Mouse (Mus musculus) mouse trophoblast stem cell (cell line): Measurements from ENCODE around the gene Mrpl42.
"Not testable (repeated sequence)": the region's sequence is repeated elsewhere in the genome, so short reads cannot be mapped to it uniquely, and the experiment has no call there.

Experiments used
- in situ Hi-C, 2 experiments: fragments of 300-500 bp; cut with MseI, MboI; formaldehyde crosslinking; loops; 2 replicates in 1 of 2; 3 replicates in 1 of 2; pipeline ENCODE4 v1.15.1; 2025

The Mrpl42 gene

GRCm38 (mm10) chr10:95501463-95502081 lies at the start of gene Mrpl42:
Gene Mrpl42, minus strand, starts transcription at chr10:95501940.
- in situ Hi-C loops = no loop called here

- in situ Hi-C loops = loop anchor here (5.0 to 25.0 kb wide), 5 partner anchors 304 to 487 kb away; no protein-coding TSS in a partner anchor
These were observed 48.8 kb upstream of the Mrpl42 start for GRCm38 (mm10) chr10:95550506-95550905.

GRCm38 (mm10) chr10:95549080-95549479 lies 47.3 kb upstream of the Mrpl42 start:
- in situ Hi-C loops = not testable (repeated sequence)

GRCm38 (mm10) chr10:95548154-95548826 lies 46.5 kb upstream of the Mrpl42 start:
- in situ Hi-C loops = no loop called here

GRCm38 (mm10) chr10:95546178-95546577 lies 44.4 kb upstream of the Mrpl42 start:
- in situ Hi-C loops = no loop called here

GRCm38 (mm10) chr10:95545051-95545450 lies 43.3 kb upstream of the Mrpl42 start:
- in situ Hi-C loops = no loop called here

GRCm38 (mm10) chr10:95544651-95545050 lies 42.9 kb upstream of the Mrpl42 start:
- in situ Hi-C loops = no loop called here

GRCm38 (mm10) chr10:95544004-95544403 lies 42.3 kb upstream of the Mrpl42 start:
- in situ Hi-C loops = no loop called here

- in situ Hi-C loops = no loop called here
These were observed 41.6 kb upstream of the Mrpl42 start for GRCm38 (mm10) chr10:95543377-95543776.

- in situ Hi-C loops = no loop called here
These were observed 41.2 kb upstream of the Mrpl42 start for GRCm38 (mm10) chr10:95542916-95543315.

- in situ Hi-C loops = no loop called here
These were observed 38.1 kb upstream of the Mrpl42 start for GRCm38 (mm10) chr10:95539841-95540240.

GRCm38 (mm10) chr10:95539260-95539659 lies 37.5 kb upstream of the Mrpl42 start:
- in situ Hi-C loops = no loop called here

GRCm38 (mm10) chr10:95536222-95536541 lies 34.4 kb upstream of the Mrpl42 start:
- in situ Hi-C loops = no loop called here

- in situ Hi-C loops = no loop called here
These were observed 33.9 kb upstream of the Mrpl42 start for GRCm38 (mm10) chr10:95535399-95536221.

- in situ Hi-C loops = no loop called here
These were observed 31.6 kb upstream of the Mrpl42 start for GRCm38 (mm10) chr10:95533382-95533781.

GRCm38 (mm10) chr10:95532916-95533315 lies 31.2 kb upstream of the Mrpl42 start:
- in situ Hi-C loops = no loop called here

GRCm38 (mm10) chr10:95530551-95531121 lies 28.9 kb upstream of the Mrpl42 start:
- in situ Hi-C loops = no loop called here

- in situ Hi-C loops = no loop called here
These were observed 24.9 kb upstream of the Mrpl42 start for GRCm38 (mm10) chr10:95526495-95527122.

GRCm38 (mm10) chr10:95525871-95526270 lies 24.1 kb upstream of the Mrpl42 start:
- in situ Hi-C loops = no loop called here

GRCm38 (mm10) chr10:95525037-95525675 lies 23.4 kb upstream of the Mrpl42 start:
- in situ Hi-C loops = no loop called here

GRCm38 (mm10) chr10:95517656-95518055 lies 15.9 kb upstream of the Mrpl42 start:
- in situ Hi-C loops = no loop called here
